Comparison of ENCODE assay signal across 9 mouse cellular contexts in the genomic region with DNA sequence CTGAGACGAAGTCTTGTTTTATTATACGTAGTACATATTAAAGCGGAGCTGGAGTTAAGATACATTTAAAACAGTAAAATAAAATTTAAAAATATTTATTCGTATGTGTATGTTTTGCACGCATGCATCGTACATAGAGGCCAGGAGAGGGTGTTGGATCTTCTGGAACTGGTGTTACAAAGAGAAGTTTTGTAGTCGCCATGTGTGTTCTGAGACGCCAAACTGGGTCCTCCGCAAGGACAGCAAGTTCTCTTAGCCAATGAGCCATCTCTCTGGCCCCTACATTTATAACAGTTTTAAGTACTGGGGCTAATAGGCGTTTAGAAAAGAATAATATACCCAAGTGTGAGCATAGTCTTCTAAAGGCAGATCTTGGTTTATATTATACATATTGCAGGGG. TPM values are rescaled to one million over a fixed set of nuclear protein-coding genes. Genes with fewer than 3 reads are reported as not detected.
A peak's percentile ranks its signal among the peaks of the same experiment; 100 is the strongest.
DNase-seq lines count a peak whose midpoint lies in the region; ATAC-seq lines count a peak whose summit lies in the region.
"Had no signal": no experiment of that assay in that cellular context is flagged by ENCODE, and none has a peak within 500 bp of the region (broad histone marks: within the 10 kb centered on the region; RNA-seq: fewer than 3 reads in every experiment).

No protein-coding gene starts in this region.

- H3K27ac ChIP-seq in heart, embryonic 15.5 days: no peak overlapping the region
- no peak overlapping the region for H3K27ac ChIP-seq in embryonic facial prominence, embryonic 10.5 days (replicated peaks)
- peak overlapping the region; percentile 94 for H3K27ac ChIP-seq in hindbrain, embryonic 15.5 days (replicated peaks)
- H3K27ac ChIP-seq in midbrain, embryonic 13.5 days: no peak overlapping the region

- DNase-seq in heart, postnatal 10 days: no peak
- DNase-seq in embryonic facial prominence, embryonic 10.5 days (ENCODE audit: low spot score): no peak
- DNase-seq in thymus, postnatal 0 days (ENCODE audit: low spot score): no peak
- no peak for DNase-seq in gastrocnemius, postnatal 36 days
- no peak for DNase-seq in retina, embryonic 14.5 days (ENCODE audit: low spot score)

- no peaks in the 10 kb centered on the region for H3K36me3 ChIP-seq in heart, embryonic 15.5 days
- no peaks in the 10 kb centered on the region for H3K36me3 ChIP-seq in embryonic facial prominence, embryonic 10.5 days (replicated peaks)
- no peaks in the 10 kb centered on the region for H3K36me3 ChIP-seq in hindbrain, embryonic 15.5 days
- H3K36me3 ChIP-seq in midbrain, embryonic 13.5 days: no peaks in the 10 kb centered on the region

- no peak for ATAC-seq in heart, embryonic 15.5 days (replicated peaks; ENCODE audit: insufficient number of reproducible peaks, insufficient read depth, low FRiP score, low read depth)
- ATAC-seq in hindbrain, embryonic 15.5 days (ENCODE audit: low FRiP score, low read depth): peak; percentile 19; the same call in 1 of the 2 replicates
- ATAC-seq in midbrain, embryonic 13.5 days: peak; percentile 69

- H3K4me1 ChIP-seq in heart, embryonic 15.5 days (replicated peaks): no peaks in the 10 kb centered on the region
- H3K4me1 ChIP-seq in embryonic facial prominence, embryonic 10.5 days: peaks cover 3% of the 10 kb centered on the region
- peaks cover 7% of the 10 kb centered on the region for H3K4me1 ChIP-seq in hindbrain, embryonic 15.5 days (replicated peaks)
- 0 out of 2 replicates have a peak, but pooled peaks cover 2% of the 10 kb centered on the region for H3K4me1 ChIP-seq in midbrain, embryonic 13.5 days (replicated peaks)

- H3K27me3 ChIP-seq in heart, embryonic 15.5 days: no peaks in the 10 kb centered on the region
- H3K27me3 ChIP-seq in embryonic facial prominence, embryonic 10.5 days (replicated peaks; ENCODE audit: low read depth, poor library complexity, severe bottlenecking): no peaks in the 10 kb centered on the region
- no peaks in the 10 kb centered on the region for H3K27me3 ChIP-seq in hindbrain, embryonic 15.5 days
- no peaks in the 10 kb centered on the region for H3K27me3 ChIP-seq in midbrain, embryonic 13.5 days

- H3K4me2 ChIP-seq in heart, embryonic 15.5 days: peak overlapping the region; percentile 65
- peak overlapping the region; percentile 63 for H3K4me2 ChIP-seq in hindbrain, embryonic 15.5 days
- H3K4me2 ChIP-seq in midbrain, embryonic 13.5 days (replicated peaks): peak overlapping the region; percentile 54

- H3K4me3 ChIP-seq in heart, embryonic 15.5 days: peak overlapping the region; percentile 82
- peak overlapping the region; percentile 71 for H3K4me3 ChIP-seq in embryonic facial prominence, embryonic 10.5 days
- peak overlapping the region; percentile 73 for H3K4me3 ChIP-seq in hindbrain, embryonic 15.5 days
- peak overlapping the region; percentile 74 for H3K4me3 ChIP-seq in midbrain, embryonic 13.5 days (replicated peaks)

- intact Hi-C loops in heart, postnatal 10 days (cut with DNase I): no loop called here
- intact Hi-C loops in gastrocnemius, postnatal 36 days (cut with DNase I): no loop called here

- WGBS in heart, embryonic 15.5 days: 32% methylated on average over 10 of the region's 10 CpGs
- WGBS in embryonic facial prominence, embryonic 10.5 days: 36% methylated on average over 10 of the region's 10 CpGs
- WGBS in hindbrain, embryonic 15.5 days: 30% methylated on average over 10 of the region's 10 CpGs
- WGBS in midbrain, embryonic 13.5 days: 32% methylated on average over 10 of the region's 10 CpGs

- H3K9me3 ChIP-seq in heart, embryonic 15.5 days (replicated peaks): no peaks in the 10 kb centered on the region
- no peaks in the 10 kb centered on the region for H3K9me3 ChIP-seq in embryonic facial prominence, embryonic 10.5 days
- no peaks in the 10 kb centered on the region for H3K9me3 ChIP-seq in hindbrain, embryonic 15.5 days
- H3K9me3 ChIP-seq in midbrain, embryonic 13.5 days: no peaks in the 10 kb centered on the region

- peak overlapping the region; percentile 56; the same call in 1 of the 2 replicates for H3K9ac ChIP-seq in heart, embryonic 15.5 days
- H3K9ac ChIP-seq in hindbrain, embryonic 15.5 days: peak overlapping the region; percentile 72
- H3K9ac ChIP-seq in midbrain, embryonic 13.5 days (replicated peaks): peak overlapping the region; percentile 72; the same call in 1 of the 2 replicates

RNA-seq across cellular contexts. Expression of a gene that starts 0.6 kb away (rescaled TPM):
- 0.73 and 1.3 TPM in 2 replicates for polyA plus RNA-seq in heart, embryonic 15.5 days (2015; fragmentation: Nextera tagmentation; extraction: Ambion mirVana)
- under 1 TPM; 0.14 to 0.27 TPM for total RNA-seq in heart, postnatal 10 days (2021)
- 2.3 and 3.1 TPM in 2 replicates for polyA plus RNA-seq in embryonic facial prominence, embryonic 10.5 days (2016; fragmentation: Nextera tagmentation; extraction: Ambion mirVana)
- 8.1 and 8.5 TPM in 2 replicates for polyA plus RNA-seq in hindbrain, embryonic 15.5 days (2015; fragmentation: Nextera tagmentation; extraction: Ambion mirVana)
- 7.0 and 7.2 TPM in 2 replicates for polyA plus RNA-seq in midbrain, embryonic 13.5 days (2015; fragmentation: Nextera tagmentation; extraction: Ambion mirVana)
- 0.21 and 0.42 TPM in 2 replicates for polyA plus RNA-seq in thymus, postnatal 0 days (2015; fragmentation: Nextera tagmentation; extraction: Ambion mirVana)
- total RNA-seq in gastrocnemius, postnatal 36 days (2021): under 1 TPM; 0.18 to 0.32 TPM

RNA-seq across cellular contexts. Expression of a gene that starts 13.0 kb away (rescaled TPM):
- polyA plus RNA-seq in heart, embryonic 15.5 days (2015; fragmentation: Nextera tagmentation; extraction: Ambion mirVana): 3.6 and 4.4 TPM in 2 replicates
- total RNA-seq in heart, postnatal 10 days (2021): 1 to 10 TPM; 1.5 to 1.9 TPM
- polyA plus RNA-seq in embryonic facial prominence, embryonic 10.5 days (2016; fragmentation: Nextera tagmentation; extraction: Ambion mirVana): 7.1 and 7.6 TPM in 2 replicates
- polyA plus RNA-seq in hindbrain, embryonic 15.5 days (2015; fragmentation: Nextera tagmentation; extraction: Ambion mirVana): 13.6 and 14.7 TPM in 2 replicates
- 11.7 and 12.9 TPM in 2 replicates for polyA plus RNA-seq in midbrain, embryonic 13.5 days (2015; fragmentation: Nextera tagmentation; extraction: Ambion mirVana)
- 2.4 and 3.7 TPM in 2 replicates for polyA plus RNA-seq in thymus, postnatal 0 days (2015; fragmentation: Nextera tagmentation; extraction: Ambion mirVana)
- total RNA-seq in gastrocnemius, postnatal 36 days (2021): under 1 TPM; 0.46 to 0.49 TPM

RNA-seq across cellular contexts. Expression of a gene that starts 19.0 kb away (rescaled TPM):
- 1.1 and 1.3 TPM in 2 replicates for polyA plus RNA-seq in heart, embryonic 15.5 days (2015; fragmentation: Nextera tagmentation; extraction: Ambion mirVana)
- total RNA-seq in heart, postnatal 10 days (2021): 1 to 10 TPM; 1.3 to 2.4 TPM
- 0.88 and 1.3 TPM in 2 replicates for polyA plus RNA-seq in embryonic facial prominence, embryonic 10.5 days (2016; fragmentation: Nextera tagmentation; extraction: Ambion mirVana)
- polyA plus RNA-seq in hindbrain, embryonic 15.5 days (2015; fragmentation: Nextera tagmentation; extraction: Ambion mirVana): 3.5 and 4.9 TPM in 2 replicates
- polyA plus RNA-seq in midbrain, embryonic 13.5 days (2015; fragmentation: Nextera tagmentation; extraction: Ambion mirVana): 4.3 and 4.6 TPM in 2 replicates
- polyA plus RNA-seq in thymus, postnatal 0 days (2015; fragmentation: Nextera tagmentation; extraction: Ambion mirVana): 1.1 and 1.6 TPM in 2 replicates
- total RNA-seq in gastrocnemius, postnatal 36 days (2021): 1 to 10 TPM; 1.4 to 2.2 TPM

RNA-seq across cellular contexts. Expression of a gene that starts 39.0 kb away (rescaled TPM):
- 8.0 and 8.8 TPM in 2 replicates for polyA plus RNA-seq in heart, embryonic 15.5 days (2015; fragmentation: Nextera tagmentation; extraction: Ambion mirVana)
- total RNA-seq in heart, postnatal 10 days (2021): 1 to 10 TPM; 4.3 to 4.5 TPM
- polyA plus RNA-seq in embryonic facial prominence, embryonic 10.5 days (2016; fragmentation: Nextera tagmentation; extraction: Ambion mirVana): 9.5 and 10.8 TPM in 2 replicates
- 13.8 and 14.2 TPM in 2 replicates for polyA plus RNA-seq in hindbrain, embryonic 15.5 days (2015; fragmentation: Nextera tagmentation; extraction: Ambion mirVana)
- 16.2 and 18.5 TPM in 2 replicates for polyA plus RNA-seq in midbrain, embryonic 13.5 days (2015; fragmentation: Nextera tagmentation; extraction: Ambion mirVana)
- polyA plus RNA-seq in thymus, postnatal 0 days (2015; fragmentation: Nextera tagmentation; extraction: Ambion mirVana): 1.9 and 2.0 TPM in 2 replicates
- 1 to 10 TPM in 1 of 2 experiments, under 1 TPM in 1; 0.77 to 1.2 TPM for total RNA-seq in gastrocnemius, postnatal 36 days (2021)

RNA-seq across cellular contexts. Expression of a gene that starts 54.4 kb away (rescaled TPM):
- polyA plus RNA-seq in heart, embryonic 15.5 days (2015; fragmentation: Nextera tagmentation; extraction: Ambion mirVana): 0.28 TPM in 1 of 2 replicates, not detected in the other
- not detected for total RNA-seq in heart, postnatal 10 days (2021)
- polyA plus RNA-seq in embryonic facial prominence, embryonic 10.5 days (2016; fragmentation: Nextera tagmentation; extraction: Ambion mirVana): 0.40 and 0.42 TPM in 2 replicates
- polyA plus RNA-seq in hindbrain, embryonic 15.5 days (2015; fragmentation: Nextera tagmentation; extraction: Ambion mirVana): 7.0 and 8.4 TPM in 2 replicates
- 2.4 and 3.4 TPM in 2 replicates for polyA plus RNA-seq in midbrain, embryonic 13.5 days (2015; fragmentation: Nextera tagmentation; extraction: Ambion mirVana)
- polyA plus RNA-seq in thymus, postnatal 0 days (2015; fragmentation: Nextera tagmentation; extraction: Ambion mirVana): 0.35 TPM in 1 of 2 replicates, not detected in the other
- under 1 TPM in 1 of 2 experiments, not detected in 1; 0.32 TPM for total RNA-seq in gastrocnemius, postnatal 36 days (2021)
- polyA plus RNA-seq: inflammation-experienced regulatory T-cells, adult 6 months had no signal
